Mouse (Mus musculus) CH12.LX (cell line): ENCODE results near the gene Catsper1.

Source experiments
- CTCF ChIP-seq, 2 experiments: IDR thresholded peaks in 1 of 2; conservative IDR thresholded peaks in 1 of 2; 2 replicates each; pipeline ENCODE4 v1.5.1; 2011 to 2012; ENCODE audit warnings: low read depth in 2 of 2, low read length in 2 of 2, improper control_type of control experiment in 1 of 2, inconsistent platforms in 1 of 2, mild to moderate bottlenecking in 1 of 2, moderate library complexity in 1 of 2
- E2F4 ChIP-seq: IDR thresholded peaks from 2 replicates; pipeline ENCODE4 v1.6.1; 2011; ENCODE audit warnings: low read depth, low read length, improper control_type of control experiment; ENCODE audit not compliant: insufficient replicate concordance
- EP300 ChIP-seq: IDR thresholded peaks from 2 replicates; pipeline ENCODE4 v1.6.1; 2011; ENCODE audit warnings: low read length, improper control_type of control experiment
- HCFC1 ChIP-seq: IDR thresholded peaks from 2 replicates; pipeline ENCODE4 v1.6.1; 2012; ENCODE audit warnings: low read depth, mild to moderate bottlenecking, inconsistent platforms, low read length, improper control_type of control experiment
- MXI1 ChIP-seq: IDR thresholded peaks from 2 replicates; pipeline ENCODE4 v1.6.1; 2011; ENCODE audit warnings: mild to moderate bottlenecking, low read depth, low read length, improper control_type of control experiment
- POLR2A ChIP-seq: IDR thresholded peaks from 2 replicates; pipeline ENCODE4 v1.6.1; 2011; ENCODE audit warnings: low read depth, mild to moderate bottlenecking, improper control_type of control experiment, low read length
- POLR2AphosphoS2 ChIP-seq: IDR thresholded peaks from 2 replicates; pipeline ENCODE4 v1.6.1; 2011; ENCODE audit warnings: low read depth, low read length, improper control_type of control experiment
- SIN3A ChIP-seq: IDR thresholded peaks from 2 replicates; pipeline ENCODE4 v1.6.1; 2012; ENCODE audit warnings: low read length, improper control_type of control experiment, inconsistent platforms
- TBP ChIP-seq: conservative IDR thresholded peaks from 2 replicates; pipeline ENCODE4 v1.6.1; 2011; ENCODE audit warnings: low read depth, low read length, improper control_type of control experiment

DNA sequence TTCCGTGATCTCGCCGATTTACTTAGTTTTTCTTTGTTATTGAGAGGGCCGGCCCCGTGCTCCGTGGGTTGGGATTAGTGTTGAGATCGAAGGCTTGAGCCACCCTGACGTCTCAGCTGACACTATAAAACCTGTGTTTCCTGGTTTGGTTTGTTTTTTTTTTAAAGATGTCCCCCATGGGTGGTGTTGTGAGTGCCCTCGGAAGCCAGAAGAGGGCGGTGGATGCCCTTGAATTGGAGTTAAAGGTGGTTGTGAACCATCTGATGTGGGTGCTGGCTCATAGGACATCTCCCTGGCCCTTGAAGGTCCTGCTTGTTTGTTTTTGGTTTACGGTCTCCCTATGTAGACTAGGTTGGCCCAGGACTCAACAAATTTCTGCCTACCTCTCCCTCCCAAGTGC, 31.9 kb downstream of the Catsper1 start:
- TF ChIP-seq HCFC1, result no peak
- TF ChIP-seq POLR2A, result no peak
- TF ChIP-seq MXI1, result no peak
- TF ChIP-seq CTCF (conservative IDR thresholded peaks at IDR 0.05 in 1 of 2, IDR thresholded peaks at IDR 0.05 in 1 of 2; ENCODE audit: low read depth in 2 of 2, low read length in 2 of 2), result peak in 1 of 2 experiments; percentile 57; a peak in 2 of 4 replicates
- no peak for TF ChIP-seq TBP
- TF ChIP-seq SIN3A, result peak; percentile 38; the same call in 1 of the 2 replicates
- TF ChIP-seq POLR2AphosphoS2, result no peak
- no peak for TF ChIP-seq EP300
- TF ChIP-seq E2F4, result no peak
